Mouse (Mus musculus) large intestine, adult 2 months (tissue): Measurements from ENCODE around the gene Alkbh2. TPM values are rescaled to one million over a fixed set of nuclear protein-coding genes. Genes with fewer than 3 reads are reported as not detected.
A peak's percentile ranks its signal among the peaks of the same experiment; 100 is the strongest.

ENCODE experiments used
- DNase-seq: peaks from one replicate; pipeline ENCODE4 v3.0.0-alpha.2; 2012; ENCODE audit warnings: low read depth, low spot score
- WGBS: fragments of 180-500 bp; shearing (Covaris S2); methylation state at CpG from one replicate; pipeline ENCODE4 v1.1.7; 2018; 5-methylcytosine and 5-hydroxymethylcytosine counted together
- polyA plus RNA-seq: library from polyadenylated mRNA; depleted of rRNA; stranded (reverse); fragments of >200 nt; gene quantifications from 2 replicates; pipeline ENCODE4 v1.2.3, GENCODE M21; 2012; rRNA removed

The Alkbh2 gene
- polyA plus RNA-seq, 1 experiment = 9.9 TPM

DNA sequence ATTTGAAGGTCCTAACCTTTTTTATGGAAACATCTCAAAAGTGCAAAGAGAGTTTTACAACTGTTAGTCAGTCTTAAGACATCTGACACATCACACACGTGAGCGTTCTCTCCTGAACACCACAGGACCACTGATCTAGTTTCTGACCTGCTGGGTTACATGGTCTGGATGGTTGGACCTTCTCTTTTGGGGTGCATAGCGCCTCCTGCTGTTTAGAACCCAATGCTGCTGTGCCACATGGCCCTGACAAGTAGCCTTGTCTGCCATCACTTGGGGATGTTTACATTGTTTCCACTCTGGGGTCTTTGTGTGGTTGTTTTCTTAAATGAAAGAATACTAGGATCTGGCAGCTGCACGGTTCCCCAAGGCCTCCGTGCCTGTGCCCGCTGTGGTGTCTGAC, 14.7 kb downstream of the Alkbh2 start:
- no peak for DNase-seq
- 84% methylated on average over 6 of the region's 6 CpGs for WGBS

DNA sequence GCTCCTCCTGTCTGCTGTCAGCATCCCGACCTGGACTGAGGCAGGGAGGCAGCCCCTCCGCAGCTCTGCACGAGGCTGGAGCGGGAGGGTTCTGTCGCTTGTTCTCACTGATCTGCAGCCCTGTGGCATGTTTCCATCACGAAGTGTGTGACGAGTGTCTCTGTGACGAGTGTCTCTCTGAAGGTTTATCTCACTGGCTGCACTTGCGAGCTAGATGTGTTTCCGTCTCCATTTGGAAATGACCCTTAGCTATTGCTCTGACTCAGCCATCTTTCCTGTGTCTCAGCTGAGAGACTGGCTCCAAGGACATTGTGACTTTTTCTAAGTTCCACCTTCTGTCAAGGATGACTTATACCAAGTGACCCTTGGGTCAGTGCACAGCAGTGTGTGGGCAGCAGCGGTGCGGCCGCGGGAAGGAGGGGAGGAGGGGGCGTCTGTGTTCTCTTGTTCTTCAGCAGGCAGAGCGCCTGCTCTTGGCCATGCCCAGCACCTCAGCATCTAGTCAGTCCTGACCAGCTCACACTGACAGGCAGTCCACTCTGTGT, 21.6 kb downstream of the Alkbh2 start:
- 84% methylated on average over 16 of the region's 16 CpGs for WGBS
- no peak for DNase-seq

DNA sequence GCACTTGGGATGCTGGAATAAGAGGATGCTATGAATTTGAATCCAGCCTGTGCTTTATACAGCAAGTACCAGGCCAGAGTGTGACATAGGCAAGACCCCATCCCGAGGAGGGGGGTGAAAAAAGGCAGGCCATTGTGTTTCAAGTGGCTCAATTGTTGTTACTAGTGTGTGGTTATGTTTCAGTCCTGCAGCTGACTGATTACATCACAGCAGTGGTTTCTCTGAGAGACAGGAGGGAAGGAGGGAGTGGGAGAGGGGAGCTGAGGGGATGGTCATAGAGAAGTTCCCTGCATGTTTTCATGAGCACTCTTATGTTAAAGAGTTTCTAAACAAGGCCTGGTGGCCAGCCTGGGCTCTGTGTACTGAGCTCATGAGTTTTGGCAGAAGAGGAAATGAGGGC, 25.2 kb downstream of the Alkbh2 start:
- no peak for DNase-seq
- WGBS = 83% methylated on average over 1 of the region's 1 CpGs

DNA sequence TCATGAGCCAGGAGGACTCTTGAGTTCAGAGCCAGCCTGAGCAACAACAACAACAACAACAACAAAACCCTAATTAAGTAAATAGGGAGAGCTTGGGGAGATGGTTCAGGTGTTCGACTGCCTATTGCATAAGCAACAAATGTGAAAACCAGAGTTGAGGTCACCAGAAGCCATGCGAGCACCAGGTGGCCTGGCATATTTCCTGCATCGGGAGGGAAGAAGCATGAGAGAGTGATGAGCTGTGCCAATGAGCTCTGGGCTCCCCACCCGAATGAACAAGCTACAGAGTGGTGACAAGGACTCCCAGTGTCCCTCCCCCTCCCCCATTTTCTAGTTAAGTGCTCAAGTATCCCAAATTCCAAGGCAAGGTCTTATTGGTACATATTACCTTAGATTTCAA, 26.1 kb downstream of the Alkbh2 start:
- no peak for DNase-seq
- 74% methylated on average over 4 of the region's 4 CpGs for WGBS

DNA sequence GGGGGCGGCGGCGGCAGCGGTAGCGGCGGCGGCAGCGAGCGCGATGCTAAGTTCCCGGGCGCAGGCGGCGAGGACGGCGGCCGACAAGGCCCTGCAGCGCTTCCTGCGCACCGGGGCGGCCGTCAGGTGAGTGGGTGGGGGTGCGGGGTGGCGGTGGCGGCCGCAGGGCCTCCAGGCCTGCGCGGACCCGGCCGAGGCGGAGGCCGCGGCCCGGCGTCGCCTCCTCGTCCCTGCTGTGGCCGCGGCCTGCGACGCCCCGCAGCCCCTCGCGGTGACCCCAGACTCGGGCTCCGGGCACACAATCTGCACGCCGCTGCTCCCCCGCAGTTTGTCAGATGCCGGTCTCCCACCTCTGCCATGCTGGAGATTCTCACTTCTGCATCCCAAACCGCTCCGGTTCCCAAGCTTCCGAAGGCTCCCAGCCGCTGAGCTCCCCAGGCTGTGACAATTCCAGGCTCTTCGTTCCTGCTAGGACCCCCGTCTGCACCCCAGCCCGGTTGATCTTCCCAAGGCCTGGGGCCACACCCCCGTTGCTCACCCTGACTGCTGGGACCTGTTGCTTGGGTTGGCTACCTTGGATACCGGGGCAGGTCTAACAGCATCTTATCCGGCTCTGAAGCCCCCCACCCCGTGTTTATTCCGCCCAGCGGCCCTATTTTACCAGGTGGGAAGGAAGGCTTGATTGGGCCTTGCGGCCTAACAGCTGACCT, 27.5 kb downstream of the Alkbh2 start:
- WGBS = 3% methylated on average over 62 of the region's 64 CpGs
- no peak for DNase-seq

DNA sequence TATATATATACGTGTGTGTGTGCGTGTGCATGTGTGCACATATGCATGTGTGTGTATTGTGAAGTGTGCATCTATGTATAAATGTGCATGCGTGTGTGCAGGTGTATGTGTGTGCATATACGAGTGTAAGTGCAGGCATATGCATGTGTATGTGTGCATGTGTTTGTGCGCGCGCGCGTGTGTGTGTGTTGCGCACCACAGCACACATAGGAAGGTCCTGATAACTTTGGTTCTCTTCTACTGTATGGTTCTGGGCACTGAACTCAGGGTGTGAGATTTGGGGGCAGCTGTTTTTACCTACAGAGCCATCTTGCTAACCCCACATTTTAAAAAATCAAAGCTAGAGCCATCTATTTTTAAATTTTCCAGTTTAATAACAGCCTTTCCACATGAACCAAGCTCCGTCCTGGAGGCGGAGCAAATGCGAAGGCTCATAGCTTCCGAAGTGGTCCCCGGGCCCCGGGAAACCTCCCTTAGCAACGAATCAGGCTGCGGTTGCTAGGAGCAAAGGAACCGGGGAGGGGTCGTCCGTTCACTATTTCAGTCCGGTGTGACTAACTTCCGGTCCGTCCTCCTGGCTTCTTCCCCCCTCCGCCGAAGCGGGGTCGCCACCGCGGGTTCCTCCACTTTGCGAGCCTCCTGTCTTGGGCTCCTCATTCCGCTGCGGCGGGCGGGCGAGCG, 28.2 kb downstream of the Alkbh2 start:
- 8% methylated on average over 36 of the region's 37 CpGs for WGBS
- DNase-seq = peak; percentile 47

DNA sequence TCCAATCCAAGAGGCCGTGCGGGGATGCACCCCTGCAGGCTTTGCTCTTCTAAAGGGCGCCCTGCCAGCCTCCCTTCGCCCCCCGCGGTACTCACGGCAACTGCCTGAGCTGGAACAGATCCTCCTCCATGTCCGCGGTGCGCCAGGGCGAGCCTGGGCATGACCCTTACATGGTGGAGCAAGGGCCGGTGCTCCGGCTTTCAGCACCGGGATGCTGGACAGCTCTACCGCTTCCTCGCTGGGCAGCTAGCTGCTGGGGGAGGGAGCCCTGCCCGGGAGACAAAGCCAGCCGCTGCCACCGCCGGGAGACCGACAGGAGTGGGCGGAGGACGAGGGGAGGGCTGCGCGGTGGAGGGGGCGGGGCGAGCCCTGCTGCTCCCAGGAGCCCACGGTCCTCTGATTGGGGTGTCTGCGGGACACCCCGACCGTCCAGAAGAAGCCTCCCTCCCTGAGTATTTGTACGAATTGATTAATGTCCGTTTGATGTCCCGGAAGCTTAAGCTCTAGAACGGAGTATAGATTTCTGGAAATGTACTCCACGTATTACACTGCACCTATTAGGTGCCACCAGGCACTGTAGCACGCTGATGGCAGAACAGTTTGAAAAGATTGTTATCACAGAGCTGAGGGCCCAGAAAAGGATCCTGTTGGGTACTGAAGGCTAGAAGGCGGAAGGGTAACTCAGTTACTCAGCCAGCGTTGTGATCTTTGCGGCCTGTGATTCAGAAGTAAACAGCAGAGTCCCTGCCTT, 36.8 kb downstream of the Alkbh2 start, which contains the start of gene Svop:
Svop (minus strand) TSS at position 514 of the 751 bp plus-strand sequence.
- no peak for DNase-seq
- WGBS = 3% methylated on average over 40 of the region's 40 CpGs

DNA sequence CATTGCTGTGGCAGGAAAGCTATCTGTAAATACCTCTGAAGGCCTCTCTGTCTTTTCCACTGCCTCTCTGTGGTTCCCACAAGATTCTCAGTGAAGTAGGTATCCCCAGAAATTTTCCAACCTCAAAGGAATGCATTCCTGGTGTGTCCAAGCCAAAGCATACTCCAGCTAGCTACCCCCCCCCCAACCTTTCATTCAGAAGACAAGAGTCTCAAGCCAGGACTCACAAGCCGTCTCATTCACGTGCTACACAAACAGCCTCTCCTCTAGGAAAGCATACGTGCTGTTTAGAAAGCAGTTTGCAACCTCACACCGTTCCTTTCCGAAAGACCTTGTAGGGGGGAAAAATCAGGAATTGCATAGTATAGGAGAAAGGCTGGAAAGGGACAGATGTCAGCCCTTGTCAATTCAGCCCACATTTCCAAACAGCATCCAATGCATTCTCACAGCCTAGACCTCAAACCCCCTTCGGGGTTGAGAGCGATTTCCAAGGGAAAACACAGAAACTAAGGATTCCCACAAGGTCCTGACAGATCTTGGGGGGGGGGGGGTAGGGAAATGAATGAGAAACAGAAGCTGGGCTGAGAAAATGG, 37.5 kb downstream of the Alkbh2 start:
- no peak for DNase-seq
- WGBS = 32% methylated on average over 7 of the region's 7 CpGs

DNA sequence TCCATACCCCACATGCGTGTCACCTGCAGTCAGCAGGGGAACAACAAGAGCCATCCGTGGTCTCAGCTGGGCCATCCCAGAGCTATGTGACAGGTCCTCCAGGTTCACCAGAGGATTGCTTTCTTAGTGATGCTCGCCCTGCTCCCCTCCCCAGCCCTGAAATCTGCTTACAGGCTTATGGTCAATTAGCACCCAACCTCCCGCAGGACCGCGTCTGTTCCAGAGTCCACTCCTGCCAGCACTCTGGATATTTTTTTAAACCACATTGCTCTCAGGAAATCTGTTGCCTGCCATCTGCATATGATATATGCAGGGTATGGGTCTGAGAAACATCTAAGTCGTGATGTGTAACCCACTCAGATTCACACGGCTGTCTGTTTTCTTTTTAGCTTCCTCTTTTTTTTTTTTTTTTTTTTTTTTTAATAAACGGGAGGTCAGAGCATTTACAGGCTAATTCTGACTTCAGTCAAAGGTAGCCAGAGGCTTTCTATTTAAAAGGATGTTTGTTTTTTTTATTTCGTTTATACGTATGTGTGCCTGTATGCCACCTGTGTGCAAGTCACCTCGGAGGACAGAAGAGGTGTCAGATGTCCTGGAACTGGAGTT, 40.0 kb downstream of the Alkbh2 start:
- 55% methylated on average over 12 of the region's 12 CpGs for WGBS
- DNase-seq = no peak

DNA sequence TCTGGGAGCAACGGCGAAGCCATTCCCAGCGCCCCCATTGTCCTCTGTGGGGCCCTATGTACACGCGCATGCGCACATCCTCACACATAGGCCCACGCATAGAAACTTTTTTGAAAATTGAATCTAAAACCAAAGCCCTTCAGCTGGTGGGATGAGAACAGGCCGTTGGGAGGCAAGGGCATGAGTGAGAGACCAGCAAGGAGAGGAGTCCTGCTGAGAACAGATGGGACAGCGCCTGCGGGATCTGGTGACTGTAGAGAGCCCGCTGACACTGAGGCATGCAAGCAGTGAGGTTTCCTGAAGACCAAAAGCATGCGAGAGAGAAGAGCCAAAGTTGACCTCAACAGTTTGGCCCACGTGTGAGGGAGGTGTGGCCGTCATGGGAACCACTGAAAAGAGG, 42.5 kb downstream of the Alkbh2 start:
- WGBS = 78% methylated on average over 14 of the region's 14 CpGs

DNA sequence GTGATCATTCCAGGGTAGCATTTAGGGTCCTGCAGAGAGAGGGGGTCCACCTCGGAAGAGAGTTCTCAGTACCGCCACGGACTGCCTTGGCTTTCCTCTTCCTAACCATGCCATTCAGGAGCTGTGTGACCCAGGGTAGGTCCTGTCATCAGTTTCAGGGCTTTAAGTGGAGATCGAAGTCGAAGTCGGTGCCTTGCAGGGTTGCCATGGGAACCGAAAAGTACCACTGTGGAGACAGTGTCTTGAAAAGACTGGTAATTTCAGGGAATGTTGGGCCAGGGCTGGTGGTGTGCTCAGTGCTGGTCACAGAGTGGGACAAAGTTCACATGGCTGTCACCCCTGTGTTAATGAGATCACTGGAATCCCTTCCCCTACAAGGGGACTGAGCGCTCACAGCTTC, 51.0 kb downstream of the Alkbh2 start:
- DNase-seq = no peak
- WGBS = 75% methylated on average over 8 of the region's 8 CpGs

More for the DNA sequence above, 42.5 kb downstream of the Alkbh2 start:
- no peak for DNase-seq

Other genes starting within 250 kb of the Alkbh2 start
- 130 and 171 TPM in 2 replicates for gene Coro1c, start 219.5 kb downstream of the Alkbh2 start, polyA plus RNA-seq
- gene Ssh1, start 134.3 kb downstream of the Alkbh2 start, polyA plus RNA-seq = 7.4 and 12.1 TPM in 2 replicates
- 4.1 and 12.5 TPM in 2 replicates for gene Dao, start 124.5 kb downstream of the Alkbh2 start, polyA plus RNA-seq
- gene Usp30, start 62.8 kb downstream of the Alkbh2 start, polyA plus RNA-seq = 11.2 and 14.7 TPM in 2 replicates
- gene Svop, start 36.6 kb downstream of the Alkbh2 start, polyA plus RNA-seq = 0.33 and 0.38 TPM in 2 replicates
- 10.5 and 11.7 TPM in 2 replicates for gene Ung, start 2.2 kb upstream of the Alkbh2 start, polyA plus RNA-seq
- gene Acacb, start 18.3 kb upstream of the Alkbh2 start, polyA plus RNA-seq = 2.8 and 4.5 TPM in 2 replicates
- not detected in 2 replicates for gene Foxn4, start 145.6 kb upstream of the Alkbh2 start, polyA plus RNA-seq
- 0.88 and 1.0 TPM in 2 replicates for gene Myo1h, start 160.9 kb upstream of the Alkbh2 start, polyA plus RNA-seq